Mouse (Mus musculus): Measurements from ENCODE around the gene Krtap5-5. TPM values are rescaled to one million over a fixed set of nuclear protein-coding genes. Genes with fewer than 3 reads are reported as not detected.

The Krtap5-5 gene
- polyA plus RNA-seq, 1 experiment from 2014 or later, result not detected

- H3K27ac ChIP-seq (replicated peaks), result no peak overlapping the region
- H3K9me3 ChIP-seq, result no peaks in the 10 kb centered on the region
- no peak overlapping the region for H3K4me2 ChIP-seq
- H3K4me1 ChIP-seq (replicated peaks), result no peaks in the 10 kb centered on the region
- ATAC-seq (ENCODE audit: low read depth), result no peak
- H3K9ac ChIP-seq, result no peak overlapping the region
- H3K36me3 ChIP-seq, result no peaks in the 10 kb centered on the region
- no peak overlapping the region for H3K4me3 ChIP-seq
- H3K27me3 ChIP-seq, result no peaks in the 10 kb centered on the region
Measured at GRCm38 (mm10) chr7:142205488-142205887, 24.3 kb downstream of the Krtap5-5 start.

- 63% methylated on average over 1 of the region's 1 CpGs for WGBS
- H3K4me2 ChIP-seq, result no peak within 1 kb of the TSS
- ATAC-seq (ENCODE audit: low read depth), result no peak
- no peaks in the 10 kb centered on the region for H3K4me1 ChIP-seq (replicated peaks)
- no peaks in the 10 kb centered on the region for H3K27me3 ChIP-seq
- no peaks in the 10 kb centered on the region for H3K9me3 ChIP-seq
- no peaks in the 10 kb centered on the region for H3K36me3 ChIP-seq
- no peak within 1 kb of the TSS for H3K9ac ChIP-seq
- no peak within 1 kb of the TSS for H3K4me3 ChIP-seq
- H3K27ac ChIP-seq (replicated peaks), result no peak within 1 kb of the TSS
Measured at GRCm38 (mm10) chr7:142201064-142201463, 28.7 kb downstream of the Krtap5-5 start, which contains the start of gene Krtap5-3. Gene Krtap5-3 (plus strand): TSS chr7:142201364.

DNA sequence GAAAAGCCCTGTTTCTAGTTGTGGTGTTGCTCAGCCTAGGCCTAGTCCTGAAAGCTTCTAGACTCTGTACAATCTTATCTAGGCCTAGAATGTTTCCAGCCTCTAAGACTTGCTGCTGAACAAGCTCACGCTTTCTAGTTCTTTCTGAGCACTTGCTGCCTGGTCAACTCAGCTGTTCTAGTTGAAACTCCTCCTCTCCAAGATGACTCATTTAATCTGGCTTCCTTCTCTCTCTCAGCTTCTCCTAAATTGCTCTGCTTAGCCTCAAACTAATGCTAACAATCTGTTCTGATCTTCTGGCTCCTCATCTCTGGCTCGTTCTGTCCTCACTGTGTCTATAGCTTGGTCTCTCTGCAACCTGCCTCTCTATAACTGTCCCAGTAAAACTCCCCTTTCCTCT is 31.0 kb downstream of the Krtap5-5 start:
- H3K27me3 ChIP-seq, result no peaks in the 10 kb centered on the region
- H3K9ac ChIP-seq, result no peak overlapping the region
- WGBS, result 89% methylated on average over 2 of the region's 2 CpGs
- H3K27ac ChIP-seq (replicated peaks), result no peak overlapping the region
- no peaks in the 10 kb centered on the region for H3K4me1 ChIP-seq (replicated peaks)
- H3K4me3 ChIP-seq, result no peak overlapping the region
- no peaks in the 10 kb centered on the region for H3K9me3 ChIP-seq
- H3K4me2 ChIP-seq, result no peak overlapping the region
- no peak for ATAC-seq (ENCODE audit: low read depth)
- H3K36me3 ChIP-seq, result no peaks in the 10 kb centered on the region

DNA sequence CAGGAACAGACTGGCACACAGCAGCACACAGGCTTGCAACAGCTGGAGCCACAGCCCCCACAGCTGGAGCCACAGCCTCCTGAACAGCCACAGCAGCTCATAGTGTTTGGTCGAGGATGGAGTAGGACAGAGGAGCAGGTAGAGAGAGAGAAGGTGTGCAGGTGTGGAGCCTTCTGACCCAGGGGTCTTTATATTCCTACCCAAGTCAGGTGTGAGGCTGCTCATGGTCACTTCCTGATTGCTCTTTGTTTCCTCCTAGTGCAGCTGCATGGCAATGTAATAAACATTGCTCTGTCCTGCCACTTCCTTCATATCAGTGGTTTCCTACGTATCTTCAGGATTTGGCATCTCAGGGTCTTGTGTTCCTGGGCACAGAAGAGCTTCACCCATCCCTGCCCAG is 39.5 kb downstream of the Krtap5-5 start, which contains the start of gene Gm10153:
Gene Gm10153, minus strand, starts transcription at position 101 of the 400 bp plus-strand sequence.
- Histone ChIP-seq H3K4me1 (replicated peaks) (no peaks in the 10 kb centered on the region), H3K9ac (no peak within 1 kb of the TSS)
- 50% methylated on average over 2 of the region's 2 CpGs for WGBS

GRCm38 (mm10) chr7:142188156-142188555 is 41.6 kb downstream of the Krtap5-5 start:
- Histone ChIP-seq H3K27ac (replicated peaks) (no peak overlapping the region), H3K4me3 (no peak overlapping the region), H3K9me3 (no peaks in the 10 kb centered on the region), H3K27me3 (no peaks in the 10 kb centered on the region; the same call in 1 of the 2 replicates), H3K4me1 (replicated peaks) (no peaks in the 10 kb centered on the region), H3K4me2 (no peak overlapping the region), H3K36me3 (no peaks in the 10 kb centered on the region), H3K9ac (no peak overlapping the region)
- 76% methylated on average over 2 of the region's 2 CpGs for WGBS
- ATAC-seq (ENCODE audit: low read depth), result no peak

More for the DNA sequence above, 39.5 kb downstream of the Krtap5-5 start, which contains the start of gene Gm10153:
- ATAC-seq (ENCODE audit: low read depth), result no peak
- Histone ChIP-seq H3K9me3 (no peaks in the 10 kb centered on the region), H3K4me3 (no peak within 1 kb of the TSS), H3K27ac (replicated peaks) (no peak within 1 kb of the TSS), H3K36me3 (no peaks in the 10 kb centered on the region), H3K4me2 (no peak within 1 kb of the TSS), H3K27me3 (no peaks in the 10 kb centered on the region; the same call in 1 of the 2 replicates)

GRCm38 (mm10) chr7:142181021-142181420 is 48.8 kb downstream of the Krtap5-5 start:
- Histone ChIP-seq H3K36me3 (no peaks in the 10 kb centered on the region), H3K27ac (replicated peaks) (no peak overlapping the region), H3K9me3 (no peaks in the 10 kb centered on the region), H3K4me2 (no peak overlapping the region), H3K4me1 (replicated peaks) (no peaks in the 10 kb centered on the region), H3K4me3 (no peak overlapping the region), H3K9ac (no peak overlapping the region), H3K27me3 (no peaks in the 10 kb centered on the region)
- ATAC-seq (ENCODE audit: low read depth), result no peak
- WGBS, result 57% methylated on average over 1 of the region's 1 CpGs

Other genes starting within 250 kb of the Krtap5-5 start
- 51.3 and 52.8 TPM in 2 replicates for gene Mob2, start 168.9 kb downstream of the Krtap5-5 start, polyA plus RNA-seq (2015; fragmentation: Nextera tagmentation; extraction: Ambion mirVana)
- gene Dusp8, start 134.1 kb downstream of the Krtap5-5 start, polyA plus RNA-seq (2015; fragmentation: Nextera tagmentation; extraction: Ambion mirVana), result 88.4 and 96.1 TPM in 2 replicates
- not detected in 2 replicates for gene Gm45618, start 109.2 kb downstream of the Krtap5-5 start, polyA plus RNA-seq (2015; fragmentation: Nextera tagmentation; extraction: Ambion mirVana)
- not detected in 2 replicates for gene Gm39115, start 93.9 kb downstream of the Krtap5-5 start, polyA plus RNA-seq (2015; fragmentation: Nextera tagmentation; extraction: Ambion mirVana)
- not detected in 2 replicates for gene Gm45337, start 85.4 kb downstream of the Krtap5-5 start, polyA plus RNA-seq (2015; fragmentation: Nextera tagmentation; extraction: Ambion mirVana)
- not detected in 2 replicates for gene Gm29735, start 72.9 kb downstream of the Krtap5-5 start, polyA plus RNA-seq (2015; fragmentation: Nextera tagmentation; extraction: Ambion mirVana)
- not detected in 2 replicates for gene Gm4553, start 64.2 kb downstream of the Krtap5-5 start, polyA plus RNA-seq (2015; fragmentation: Nextera tagmentation; extraction: Ambion mirVana)
- not detected in 2 replicates for gene Krtap5-2, start 54.0 kb downstream of the Krtap5-5 start, polyA plus RNA-seq (2015; fragmentation: Nextera tagmentation; extraction: Ambion mirVana)
- not detected in 2 replicates for gene Gm10153, start 39.6 kb downstream of the Krtap5-5 start, polyA plus RNA-seq (2015; fragmentation: Nextera tagmentation; extraction: Ambion mirVana)
- not detected in 2 replicates for gene Krtap5-3, start 28.6 kb downstream of the Krtap5-5 start, polyA plus RNA-seq (2015; fragmentation: Nextera tagmentation; extraction: Ambion mirVana)
- gene Gm7579, start 18.1 kb downstream of the Krtap5-5 start, polyA plus RNA-seq (2015; fragmentation: Nextera tagmentation; extraction: Ambion mirVana), result not detected in 2 replicates
- not detected in 2 replicates for gene Gm40460, start 11.1 kb upstream of the Krtap5-5 start, polyA plus RNA-seq (2015; fragmentation: Nextera tagmentation; extraction: Ambion mirVana)
- not detected in 2 replicates for gene Gm2431, start 28.4 kb upstream of the Krtap5-5 start, polyA plus RNA-seq (2015; fragmentation: Nextera tagmentation; extraction: Ambion mirVana)
- gene Gm4559, start 44.4 kb upstream of the Krtap5-5 start, polyA plus RNA-seq (2015; fragmentation: Nextera tagmentation; extraction: Ambion mirVana), result not detected in 2 replicates
- not detected in 2 replicates for gene Krtap5-1, start 67.1 kb upstream of the Krtap5-5 start, polyA plus RNA-seq (2015; fragmentation: Nextera tagmentation; extraction: Ambion mirVana)
- gene Krtap5-4, start 73.6 kb upstream of the Krtap5-5 start, polyA plus RNA-seq (2015; fragmentation: Nextera tagmentation; extraction: Ambion mirVana), result not detected in 2 replicates
- 2.5 and 3.0 TPM in 2 replicates for gene Ifitm10, start 143.8 kb upstream of the Krtap5-5 start, polyA plus RNA-seq (2015; fragmentation: Nextera tagmentation; extraction: Ambion mirVana)
- 1.9 TPM in 1 of 2 replicates, not detected in the other for gene Gm49369, start 152.7 kb upstream of the Krtap5-5 start, polyA plus RNA-seq (2015; fragmentation: Nextera tagmentation; extraction: Ambion mirVana)
- 282 and 288 TPM in 2 replicates for gene Ctsd, start 158.1 kb upstream of the Krtap5-5 start, polyA plus RNA-seq (2015; fragmentation: Nextera tagmentation; extraction: Ambion mirVana)
- 0.39 TPM in 1 of 2 replicates, not detected in the other for gene Syt8, start 204.9 kb upstream of the Krtap5-5 start, polyA plus RNA-seq (2015; fragmentation: Nextera tagmentation; extraction: Ambion mirVana)
- gene Tnni2, start 211.8 kb upstream of the Krtap5-5 start, polyA plus RNA-seq (2015; fragmentation: Nextera tagmentation; extraction: Ambion mirVana), result 2.2 and 8.9 TPM in 2 replicates
- gene Lsp1, start 230.8 kb upstream of the Krtap5-5 start, polyA plus RNA-seq (2015; fragmentation: Nextera tagmentation; extraction: Ambion mirVana), result 9.3 and 15.8 TPM in 2 replicates

Data from neural tube, embryonic 13.5 days (tissue).